Mouse (Mus musculus): Measurements from ENCODE around the gene Olfr1471. TPM values are rescaled to one million over a fixed set of nuclear protein-coding genes. Genes with fewer than 3 reads are reported as not detected.
"Not testable (repeated sequence)": the region's sequence is repeated elsewhere in the genome, so short reads cannot be mapped to it uniquely, and the experiment has no call there.

Gene Olfr1471
- polyA plus RNA-seq (2017; shearing (Covaris generic)), result not detected

- not testable (repeated sequence) for ATAC-seq
These were observed at the start of gene Olfr1471 for GRCm38 (mm10) chr19:13443109-13443508. Gene Olfr1471, plus strand, starts transcription at chr19:13443409.

GRCm38 (mm10) chr19:13407549-13407948, 35.7 kb upstream of the Olfr1471 start, which contains the start of gene Olfr1469:
Gene Olfr1469, plus strand, starts transcription at chr19:13407849.
- no peak for ATAC-seq

DNA sequence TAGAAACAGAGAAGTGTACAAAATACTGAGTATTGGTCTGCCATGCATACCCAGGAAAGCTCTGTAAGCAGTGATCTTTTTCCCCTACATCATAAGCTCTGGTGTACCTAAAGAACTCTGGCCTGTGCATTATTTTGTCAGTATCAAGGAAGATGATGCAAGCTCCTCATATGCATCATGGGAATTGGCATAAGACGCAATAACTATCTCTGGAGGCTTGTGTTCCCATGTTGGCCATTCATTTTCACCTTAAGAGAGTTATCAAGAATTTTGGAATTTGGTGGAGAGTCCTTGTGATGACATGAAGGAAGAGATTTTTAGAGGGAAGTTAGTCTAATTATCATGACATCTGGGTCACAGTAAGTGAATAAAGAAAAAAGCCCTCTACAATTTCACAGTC, 12.8 kb downstream of the Olfr1471 start, which contains the start of gene Olfr1472:
Gene Olfr1472 (minus strand): TSS at position 101 of the 400 bp plus-strand sequence.
- ATAC-seq, result no peak

DNA sequence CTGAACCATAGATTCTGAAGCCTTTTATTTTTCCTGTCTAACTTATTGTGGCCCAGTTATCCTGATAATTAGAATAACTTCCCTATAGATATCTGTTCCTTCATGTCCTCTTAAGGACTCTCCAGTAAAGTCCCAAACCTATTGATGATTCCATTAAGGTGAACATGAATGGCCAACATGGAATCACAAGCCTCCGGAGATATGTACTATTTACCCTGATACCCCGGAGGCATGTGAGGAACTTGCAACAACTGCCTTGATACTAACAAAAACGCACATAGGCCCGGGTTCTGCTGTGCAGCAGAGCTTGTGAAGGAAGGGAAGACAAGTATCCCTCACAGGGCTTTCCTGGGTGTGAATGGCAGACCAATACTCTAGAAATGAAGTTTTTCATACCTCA, 26.1 kb downstream of the Olfr1471 start, which contains the start of gene Olfr1474:
Gene Olfr1474 (plus strand): TSS at position 301 of the 400 bp plus-strand sequence.
- not testable (repeated sequence) for ATAC-seq

- ATAC-seq, result no peak
These were observed 36.9 kb downstream of the Olfr1471 start, which contains the start of gene Olfr1475 for GRCm38 (mm10) chr19:13480096-13480495. Gene Olfr1475, minus strand, starts transcription at chr19:13480196.

GRCm38 (mm10) chr19:13500246-13500645, 57.0 kb downstream of the Olfr1471 start, which contains the start of gene Olfr1477:
Gene Olfr1477, plus strand, starts transcription at chr19:13500546.
- ATAC-seq, result no peak

Other genes starting within 250 kb of the Olfr1471 start
- gene Olfr1463, start 212.1 kb upstream of the Olfr1471 start, polyA plus RNA-seq (2017; shearing (Covaris generic)), result not detected
- not detected for gene Olfr1465, start 127.9 kb upstream of the Olfr1471 start, polyA plus RNA-seq (2017; shearing (Covaris generic))
- not detected for gene Olfr1466, start 104.5 kb upstream of the Olfr1471 start, polyA plus RNA-seq (2017; shearing (Covaris generic))
- gene Olfr1467, start 81.2 kb upstream of the Olfr1471 start, polyA plus RNA-seq (2017; shearing (Covaris generic)), result not detected
- gene Olfr1469, start 35.6 kb upstream of the Olfr1471 start, polyA plus RNA-seq (2017; shearing (Covaris generic)), result not detected
- gene Olfr1472, start 12.7 kb downstream of the Olfr1471 start, polyA plus RNA-seq (2017; shearing (Covaris generic)), result not detected
- gene Olfr1474, start 26.2 kb downstream of the Olfr1471 start, polyA plus RNA-seq (2017; shearing (Covaris generic)), result not detected
- not detected for gene Olfr1475, start 36.8 kb downstream of the Olfr1471 start, polyA plus RNA-seq (2017; shearing (Covaris generic))
- gene Olfr1477, start 57.1 kb downstream of the Olfr1471 start, polyA plus RNA-seq (2017; shearing (Covaris generic)), result under 1 TPM in 1 of 3 experiments, not detected in 2; 0.16 TPM
- gene Olfr1480, start 84.5 kb downstream of the Olfr1471 start, polyA plus RNA-seq (2017; shearing (Covaris generic)), result not detected
- gene Olfr1484, start 140.1 kb downstream of the Olfr1471 start, polyA plus RNA-seq (2017; shearing (Covaris generic)), result not detected
- gene Olfr1487, start 174.0 kb downstream of the Olfr1471 start, polyA plus RNA-seq (2017; shearing (Covaris generic)), result not detected
- not detected for gene Olfr1489, start 188.2 kb downstream of the Olfr1471 start, polyA plus RNA-seq (2017; shearing (Covaris generic))
- gene Olfr1490, start 207.7 kb downstream of the Olfr1471 start, polyA plus RNA-seq (2017; shearing (Covaris generic)), result not detected

Measured in inflammation-experienced regulatory T-cells, adult 6 months (primary cell).